Mouse (Mus musculus) brain, embryonic 14.5 days (tissue): ENCODE results near the gene Cadps. TPM values are rescaled to one million over a fixed set of nuclear protein-coding genes. Genes with fewer than 3 reads are reported as not detected.

Experiments used
- DNase-seq: peaks from one replicate; pipeline ENCODE4 v3.0.0-alpha.2; 2011; ENCODE audit warnings: low read depth
- CTCF ChIP-seq: fragments of 200-500 bp; IDR thresholded peaks from 2 replicates; pipeline ENCODE4 v1.5.1; 2012; ENCODE audit warnings: inconsistent platforms, mild to moderate bottlenecking, moderate library complexity, borderline replicate concordance; ENCODE audit not compliant: insufficient read depth, insufficient read length; ENCODE audit errors: extremely low read depth
- POLR2A ChIP-seq: fragments of 200-500 bp; IDR thresholded peaks from 2 replicates; pipeline ENCODE4 v1.6.1; 2012; ENCODE audit warnings: mild to moderate bottlenecking, inconsistent platforms, borderline replicate concordance; ENCODE audit not compliant: poor library complexity, insufficient read depth, insufficient read length, severe bottlenecking; ENCODE audit errors: extremely low read depth
- polyA plus RNA-seq: library from polyadenylated mRNA; depleted of rRNA; stranded (reverse); fragments of >200 nt; gene quantifications from 2 replicates; pipeline ENCODE4 v1.2.3, GENCODE M21; 2012; rRNA removed

The Cadps gene
- 121 and 146 TPM in 2 replicates for polyA plus RNA-seq

DNA sequence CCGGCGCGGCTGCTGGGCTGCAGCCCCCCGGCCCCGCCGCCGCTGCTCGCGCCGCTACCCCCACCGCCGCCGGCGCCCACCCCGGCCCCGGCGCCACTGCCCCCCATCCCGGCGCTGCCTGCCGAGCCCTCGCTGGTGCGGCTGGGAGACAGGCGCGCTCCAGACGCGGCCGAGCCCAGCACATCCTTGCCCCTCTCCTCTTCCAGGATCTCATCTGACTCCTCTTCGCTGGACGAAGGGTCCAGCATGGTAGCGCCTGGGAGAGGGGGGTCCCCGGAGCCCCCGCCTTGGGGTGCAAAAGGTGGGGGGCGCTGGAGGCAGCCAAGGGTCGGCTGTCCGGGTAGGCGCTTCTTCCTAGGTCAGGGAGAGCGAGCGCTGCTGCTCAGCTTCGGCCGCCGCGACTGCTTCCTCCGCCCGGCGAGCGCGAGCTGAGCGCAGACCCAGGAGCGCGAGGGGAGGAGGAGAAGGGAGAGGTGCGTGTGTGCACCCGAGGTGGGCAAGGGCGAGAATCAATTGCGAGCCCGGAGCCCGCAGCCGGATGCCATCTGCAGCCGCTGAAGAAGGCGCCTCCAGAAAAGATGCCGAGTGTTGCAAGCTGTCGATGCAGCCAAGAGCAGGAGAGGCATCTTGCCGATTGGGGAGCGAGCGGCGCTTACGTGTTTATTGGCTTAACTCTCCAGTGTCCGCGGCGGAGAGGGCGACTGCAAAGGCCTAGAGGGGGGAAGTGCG lies at the start of gene Cadps:
TSS of gene Cadps (minus strand) at position 589 of the 729 bp plus-strand sequence.
- TF ChIP-seq CTCF, result no peak
- peak; percentile 70; the same call in 1 of the 2 replicates for TF ChIP-seq POLR2A
- DNase-seq, result peak; percentile 94

DNA sequence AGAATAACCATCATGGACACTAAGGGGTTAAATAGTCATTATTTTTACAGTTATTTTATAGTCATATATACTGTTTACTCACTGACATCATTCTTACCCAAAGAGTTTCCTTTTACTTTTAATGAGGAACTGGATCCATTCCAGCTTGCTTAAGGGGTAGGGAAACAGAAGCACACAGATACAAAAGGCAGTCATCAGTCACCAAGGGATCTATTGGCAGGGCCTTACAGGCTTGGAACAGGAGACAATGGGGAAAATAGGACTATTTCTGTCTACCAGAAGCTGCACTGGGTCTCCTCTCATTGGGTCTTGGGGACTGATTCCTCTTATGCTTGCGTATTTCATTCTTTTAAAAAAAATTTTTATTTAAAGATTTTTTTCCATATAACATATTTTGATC lies 46.7 kb upstream of the Cadps start:
- TF ChIP-seq CTCF, result no peak
- no peak for TF ChIP-seq POLR2A
- DNase-seq, result peak; percentile 70

DNA sequence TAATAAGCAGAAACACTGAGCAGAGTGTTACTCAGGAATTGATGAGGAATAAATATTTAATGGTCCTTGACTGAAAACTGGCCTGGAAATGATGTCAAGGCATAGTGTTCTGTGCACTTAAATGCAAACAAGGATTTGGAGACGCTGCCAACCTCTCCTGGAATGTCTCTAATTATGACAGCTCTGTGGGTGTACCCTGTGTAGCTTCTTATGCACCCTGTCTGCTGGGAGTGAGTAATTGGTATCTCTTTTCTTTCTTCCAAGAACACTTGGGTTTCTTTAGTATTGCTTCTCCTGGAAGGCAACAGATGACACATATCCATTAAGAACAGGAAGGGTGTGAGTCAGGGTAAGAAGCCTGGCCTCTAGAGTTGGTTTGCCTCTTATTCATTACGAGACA lies 42.4 kb upstream of the Cadps start:
- TF ChIP-seq CTCF (no peak), POLR2A (no peak)
- peak; percentile 7 for DNase-seq

DNA sequence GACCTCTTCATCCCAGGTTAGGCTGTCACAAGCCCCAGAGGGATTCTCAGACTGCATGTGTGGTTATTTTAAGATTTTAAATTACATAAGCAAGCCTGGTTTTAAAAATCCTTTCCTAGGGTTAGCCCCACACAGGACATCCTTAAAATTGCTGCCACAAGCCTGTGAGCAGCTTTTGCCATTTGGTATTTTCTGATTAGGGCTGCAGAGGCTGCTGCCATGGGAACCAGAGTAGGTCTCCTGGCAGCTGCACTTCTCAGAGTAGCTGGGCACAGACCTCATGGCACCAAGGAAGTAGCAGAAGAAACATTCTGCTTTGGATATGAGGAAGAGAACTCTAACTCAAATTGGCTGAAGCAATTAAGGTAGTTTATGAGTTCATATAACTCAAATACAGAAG lies 21.0 kb upstream of the Cadps start:
- peak; percentile 19 for DNase-seq
- no peak for TF ChIP-seq CTCF
- TF ChIP-seq POLR2A, result no peak

DNA sequence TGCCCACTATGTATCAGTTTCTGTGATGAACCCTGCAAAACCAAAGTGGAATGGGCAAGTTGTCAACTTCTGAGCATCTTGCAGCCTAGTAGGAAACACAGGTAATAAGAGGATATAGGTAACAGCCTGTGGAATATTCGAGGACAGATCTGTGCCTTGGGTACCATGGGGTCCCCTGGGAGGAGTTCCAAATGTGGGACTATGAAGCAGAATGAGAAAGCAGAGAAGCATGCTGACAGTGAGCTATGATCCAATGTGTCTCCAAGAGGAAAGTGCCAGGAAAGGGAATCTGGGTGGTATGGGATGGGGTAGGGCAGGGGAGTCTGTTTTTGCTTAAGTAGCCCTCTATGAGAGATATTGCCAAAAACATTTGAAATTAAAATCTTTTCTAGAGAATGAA lies 16.6 kb upstream of the Cadps start:
- TF ChIP-seq POLR2A, result no peak
- no peak for TF ChIP-seq CTCF
- no peak for DNase-seq

DNA sequence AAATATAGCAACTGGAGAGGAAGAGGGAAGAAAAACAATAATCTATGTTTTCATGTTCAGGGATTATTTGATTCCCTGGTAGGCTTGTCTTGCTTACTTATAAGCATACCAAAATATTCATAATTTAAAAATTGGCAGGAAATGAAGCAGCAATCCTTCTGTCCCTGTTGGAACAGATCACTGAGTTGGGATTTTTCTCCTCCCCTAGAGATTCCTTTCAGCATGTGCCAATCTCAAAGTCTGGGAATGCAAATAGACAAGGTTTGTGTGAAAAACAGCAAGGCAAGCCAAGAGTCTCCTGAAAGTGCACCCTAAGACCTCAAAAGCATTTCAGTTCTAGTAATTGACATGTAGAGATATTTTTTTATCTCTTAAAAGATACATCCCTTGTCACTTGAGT lies 16.1 kb upstream of the Cadps start:
- TF ChIP-seq POLR2A (no peak), CTCF (no peak)

DNA sequence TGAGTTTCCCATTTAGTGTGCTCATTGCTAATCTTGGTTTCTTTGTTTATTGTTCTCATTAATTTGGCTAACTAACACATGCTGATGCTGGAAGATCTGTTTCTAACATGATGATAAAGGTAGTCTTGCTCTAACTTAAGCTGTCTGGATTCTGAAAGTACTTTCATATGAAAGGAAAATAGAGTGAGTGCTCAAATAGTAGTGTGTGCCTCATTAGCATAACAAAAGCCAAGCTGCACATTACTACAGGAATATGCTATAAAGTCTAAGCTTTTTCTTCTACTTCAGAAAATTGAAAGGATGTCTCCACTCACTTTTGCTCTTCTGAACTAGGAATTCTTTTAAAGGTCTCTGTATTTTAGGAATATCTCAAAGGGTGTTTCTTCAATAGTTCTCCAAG lies 15.4 kb upstream of the Cadps start:
- TF ChIP-seq CTCF, result no peak
- no peak for TF ChIP-seq POLR2A
- peak; percentile 57 for DNase-seq

More for the DNA sequence above, 16.1 kb upstream of the Cadps start:
- DNase-seq, result peak; percentile 75

DNA sequence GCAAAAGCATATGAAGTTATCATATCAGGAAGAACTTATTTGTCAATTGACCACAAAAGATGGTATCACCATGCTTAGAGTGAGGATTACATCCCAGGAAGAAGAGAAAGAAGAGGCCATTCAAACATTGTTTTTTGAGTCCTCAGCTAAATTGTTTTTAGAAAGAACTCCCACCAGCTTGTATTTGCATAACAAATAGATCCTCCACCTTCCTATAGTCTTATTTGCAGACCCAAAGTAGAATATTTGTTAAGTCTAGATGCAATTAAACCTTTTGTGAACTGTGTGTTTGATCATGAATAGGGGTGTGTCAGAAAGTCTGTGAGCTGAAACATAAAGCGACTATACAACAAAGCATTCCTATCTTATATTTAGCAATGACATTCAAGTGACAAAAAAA lies 15.0 kb upstream of the Cadps start:
- DNase-seq, result no peak
- TF ChIP-seq POLR2A (no peak), CTCF (no peak)

DNA sequence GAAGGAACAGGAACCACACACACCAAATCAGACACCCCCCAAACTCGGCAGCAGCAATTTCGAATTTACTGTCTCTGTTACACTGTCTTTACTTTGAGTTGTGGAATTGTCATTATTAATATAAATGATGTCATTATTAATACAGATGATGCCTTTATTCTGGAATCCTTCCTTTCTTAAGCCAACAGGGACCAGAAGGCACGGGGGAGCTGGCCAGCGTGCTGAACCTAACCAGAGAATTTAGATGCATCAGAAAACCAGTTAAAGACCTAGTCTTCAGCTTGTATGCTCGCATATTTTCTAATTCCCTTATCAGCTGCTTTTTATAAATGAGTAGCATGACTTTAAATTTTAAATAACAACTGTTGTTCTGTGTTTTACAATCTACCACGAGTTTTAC lies 902 bp upstream of the Cadps start:
- peak; percentile 65 for DNase-seq
- TF ChIP-seq CTCF (no peak), POLR2A (no peak)

DNA sequence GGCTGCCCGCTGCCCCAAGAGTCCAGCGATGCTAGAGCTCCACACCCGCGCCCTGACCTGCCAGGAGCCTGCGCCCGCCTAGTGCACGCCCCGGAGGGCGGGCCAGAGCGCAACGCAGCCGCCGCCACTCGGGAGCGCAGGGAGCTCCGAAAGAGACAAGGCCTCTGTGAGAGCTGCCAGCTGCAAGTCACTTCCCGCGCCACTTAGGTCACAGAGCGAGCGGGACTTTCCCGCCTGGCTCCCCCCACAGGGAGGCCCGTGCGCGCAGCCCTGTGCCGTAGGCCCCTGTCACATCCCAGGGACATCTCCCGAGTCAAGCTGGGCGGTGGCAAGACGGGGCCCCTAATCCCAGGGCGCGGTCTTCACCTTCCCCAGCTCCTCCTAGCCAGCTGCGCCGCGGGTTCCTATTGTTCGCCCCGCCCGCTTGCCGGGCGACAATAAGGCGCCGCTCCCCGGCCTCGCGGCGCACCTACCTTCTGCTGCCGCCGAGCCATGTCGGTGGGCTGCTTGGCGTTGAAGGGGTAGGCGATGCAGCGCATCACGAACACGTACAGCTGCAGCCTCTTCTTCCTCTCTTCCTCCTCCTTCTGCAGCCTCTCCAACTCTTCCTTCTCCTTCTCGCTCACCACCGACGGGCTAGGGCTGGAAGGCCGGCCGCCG lies 918 bp downstream of the Cadps start:
- no peak for TF ChIP-seq CTCF
- TF ChIP-seq POLR2A, result peak; percentile 30; the same call in 1 of the 2 replicates
- peak; percentile 87 for DNase-seq

DNA sequence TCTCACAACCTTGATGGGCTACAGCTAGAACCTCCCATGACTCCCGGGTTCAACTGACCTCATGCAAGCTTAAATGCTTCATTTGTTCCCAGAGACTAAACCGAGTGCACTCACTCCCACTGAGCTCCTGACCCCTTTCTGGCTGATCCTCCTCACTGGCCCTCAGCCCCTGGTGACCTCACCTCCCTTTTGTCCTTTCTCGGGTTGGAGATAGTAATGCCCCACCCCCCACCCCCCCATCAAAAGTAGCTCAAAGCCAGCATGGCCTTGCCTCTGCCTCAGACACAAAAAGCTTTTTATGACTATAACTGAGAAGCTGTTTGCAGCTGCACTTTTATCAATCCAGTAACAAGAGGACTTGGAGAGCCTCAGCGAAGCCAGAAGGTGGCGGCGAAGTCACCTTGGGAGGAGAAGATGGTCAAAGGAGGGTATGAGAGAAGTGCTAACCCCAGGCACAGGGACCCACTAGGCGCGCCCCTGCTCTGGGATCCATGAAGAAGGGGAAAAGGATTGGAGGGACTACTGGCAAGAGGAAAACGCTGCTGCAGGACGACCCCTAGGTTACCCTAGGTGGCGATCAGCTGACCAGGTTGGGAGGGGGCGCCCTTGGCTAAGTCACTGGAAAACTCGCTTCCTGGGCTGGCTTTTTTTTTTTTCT lies 1.6 kb downstream of the Cadps start:
- TF ChIP-seq CTCF (peak; percentile 13; the same call in 1 of the 2 replicates), POLR2A (no peak)
- peak; percentile 72 for DNase-seq

DNA sequence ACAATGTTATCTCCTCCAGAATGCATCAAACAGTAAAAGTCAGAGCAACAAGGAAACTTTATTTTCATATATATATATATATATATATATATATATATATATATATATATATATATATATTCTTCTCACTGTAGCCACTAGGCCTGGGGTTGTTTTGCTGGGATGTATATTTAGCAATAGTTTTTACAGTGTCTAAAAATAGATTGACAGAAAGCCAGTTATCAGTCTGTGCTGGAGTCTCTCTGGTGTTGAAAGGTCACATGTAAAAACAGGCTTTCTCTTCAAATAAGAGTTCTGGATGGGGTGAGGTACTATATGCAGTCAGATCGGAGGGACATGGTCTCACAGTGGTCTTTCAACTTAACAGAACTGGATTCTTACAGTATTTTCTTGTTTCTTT lies 2.7 kb downstream of the Cadps start:
- TF ChIP-seq POLR2A, result no peak
- TF ChIP-seq CTCF, result no peak
- no peak for DNase-seq

DNA sequence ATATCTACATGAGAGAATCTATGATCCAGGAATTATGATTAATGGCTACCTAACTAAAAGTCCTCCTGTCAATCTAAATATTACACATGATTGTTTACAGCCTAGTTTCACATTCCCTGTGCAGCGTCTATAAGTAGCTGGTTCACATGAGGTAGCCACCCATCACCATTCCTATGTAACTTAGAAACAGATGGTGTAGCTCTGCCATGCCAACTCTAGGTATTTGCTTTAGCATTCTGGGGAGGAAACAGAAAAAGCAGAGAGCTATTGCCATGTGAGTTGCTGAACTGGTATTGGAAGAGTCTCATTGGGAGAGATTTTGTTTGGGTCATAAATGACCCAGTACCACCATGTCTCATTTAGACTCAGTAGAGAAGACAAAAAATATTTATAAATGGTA lies 4.4 kb downstream of the Cadps start:
- no peak for TF ChIP-seq CTCF
- TF ChIP-seq POLR2A, result no peak
- DNase-seq, result peak; percentile 50
